Mouse (Mus musculus) CH12.LX (cell line): ENCODE measurements around the gene Cd300ld2.

ENCODE experiments used
- BHLHE40 ChIP-seq: IDR thresholded peaks from 2 replicates; pipeline ENCODE4 v1.6.1; 2011; ENCODE audit warnings: mild to moderate bottlenecking, low read depth, low read length, improper control_type of control experiment
- CHD2 ChIP-seq: IDR thresholded peaks from 2 replicates; pipeline ENCODE4 v1.6.1; 2011; ENCODE audit warnings: low read length, improper control_type of control experiment
- CTCF ChIP-seq, 2 experiments: IDR thresholded peaks in 1 of 2; conservative IDR thresholded peaks in 1 of 2; 2 replicates each; pipeline ENCODE4 v1.5.1; 2011 to 2012; ENCODE audit warnings: low read depth in 2 of 2, low read length in 2 of 2, improper control_type of control experiment in 1 of 2, inconsistent platforms in 1 of 2, mild to moderate bottlenecking in 1 of 2, moderate library complexity in 1 of 2
- ELF1 ChIP-seq: IDR thresholded peaks from 2 replicates; pipeline ENCODE4 v1.6.1; 2014; ENCODE audit warnings: low read depth, mild to moderate bottlenecking, inconsistent platforms, low read length, improper control_type of control experiment
- EP300 ChIP-seq: IDR thresholded peaks from 2 replicates; pipeline ENCODE4 v1.6.1; 2011; ENCODE audit warnings: low read length, improper control_type of control experiment
- KAT2A ChIP-seq: IDR thresholded peaks from 2 replicates; pipeline ENCODE4 v1.6.1; 2012; ENCODE audit warnings: low read length, improper control_type of control experiment, inconsistent platforms; ENCODE audit not compliant: insufficient replicate concordance
- MXI1 ChIP-seq: IDR thresholded peaks from 2 replicates; pipeline ENCODE4 v1.6.1; 2011; ENCODE audit warnings: mild to moderate bottlenecking, low read depth, low read length, improper control_type of control experiment
- PAX5 ChIP-seq: IDR thresholded peaks from 2 replicates; pipeline ENCODE4 v1.6.1; 2012; ENCODE audit warnings: low read length, inconsistent platforms, mixed read lengths
- POLR2A ChIP-seq: IDR thresholded peaks from 2 replicates; pipeline ENCODE4 v1.6.1; 2011; ENCODE audit warnings: low read depth, mild to moderate bottlenecking, improper control_type of control experiment, low read length
- SIN3A ChIP-seq: IDR thresholded peaks from 2 replicates; pipeline ENCODE4 v1.6.1; 2012; ENCODE audit warnings: low read length, improper control_type of control experiment, inconsistent platforms
- UBTF ChIP-seq: IDR thresholded peaks from 2 replicates; pipeline ENCODE4 v1.6.1; 2012; ENCODE audit warnings: low read depth, mild to moderate bottlenecking, inconsistent platforms, low read length, improper control_type of control experiment, moderate library complexity
- USF2 ChIP-seq: conservative IDR thresholded peaks from 2 replicates; pipeline ENCODE4 v1.6.1; 2011; ENCODE audit warnings: low read depth, low read length, improper control_type of control experiment
- ZNF384 ChIP-seq: IDR thresholded peaks from 2 replicates; pipeline ENCODE4 v1.6.1; 2012; ENCODE audit warnings: low read depth, low read length, improper control_type of control experiment, inconsistent platforms

- TF ChIP-seq CHD2 (no peak), CTCF (conservative IDR thresholded peaks at IDR 0.05 in 1 of 2, IDR thresholded peaks at IDR 0.05 in 1 of 2; ENCODE audit: low read depth in 2 of 2, low read length in 2 of 2) (no peak), EP300 (no peak), PAX5 (no peak), USF2 (no peak), KAT2A (no peak), BHLHE40 (no peak), ZNF384 (no peak), MXI1 (no peak), ELF1 (no peak), POLR2A (no peak), UBTF (no peak), SIN3A (no peak)
Measured at GRCm38 (mm10) chr11:115001474-115002040, 14.4 kb downstream of the Cd300ld2 start, which contains the start of gene Cd300c2.
